Mouse (Mus musculus): ENCODE measurements around the gene Glb1l2. TPM values are rescaled to one million over a fixed set of nuclear protein-coding genes. Genes with fewer than 3 reads are reported as not detected.

Glb1l2 gene
- polyA plus RNA-seq, 1 experiment: 0.44 TPM

DNA sequence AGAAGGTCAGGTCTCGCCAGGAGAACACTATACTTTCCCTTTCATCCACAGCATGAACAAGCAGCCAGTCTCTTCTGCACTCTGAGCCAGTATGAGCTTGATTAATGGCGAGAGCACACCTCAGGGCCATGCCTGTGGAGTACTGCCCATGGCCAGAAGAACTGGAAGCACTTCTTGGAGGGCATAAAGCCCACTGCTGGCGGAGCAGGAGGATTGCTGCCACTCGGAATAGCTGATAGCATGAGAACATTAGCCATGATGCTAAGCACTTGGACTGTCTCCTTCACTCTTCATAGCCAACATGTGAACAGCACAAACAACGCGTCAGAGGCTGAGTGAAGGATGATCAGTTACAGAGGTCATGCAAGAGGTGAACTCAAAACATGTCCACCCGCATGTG lies 27.8 kb downstream of the Glb1l2 start:
- H3K4me1 ChIP-seq (ENCODE audit: control insufficient read depth, insufficient read depth, low read length): no peaks in the 10 kb centered on the region
- no peak for TF ChIP-seq CTCF (IDR thresholded peaks at IDR 0.05; ENCODE audit: extremely low read depth, insufficient read depth, low read length)
- TF ChIP-seq POLR2A (IDR thresholded peaks at IDR 0.05; ENCODE audit: extremely low read depth, insufficient read depth, low read length): no peak
- H3K27ac ChIP-seq (ENCODE audit: insufficient read depth, low read length): no peak overlapping the region
- H3K4me3 ChIP-seq (ENCODE audit: insufficient read depth, low read length): no peak overlapping the region

DNA sequence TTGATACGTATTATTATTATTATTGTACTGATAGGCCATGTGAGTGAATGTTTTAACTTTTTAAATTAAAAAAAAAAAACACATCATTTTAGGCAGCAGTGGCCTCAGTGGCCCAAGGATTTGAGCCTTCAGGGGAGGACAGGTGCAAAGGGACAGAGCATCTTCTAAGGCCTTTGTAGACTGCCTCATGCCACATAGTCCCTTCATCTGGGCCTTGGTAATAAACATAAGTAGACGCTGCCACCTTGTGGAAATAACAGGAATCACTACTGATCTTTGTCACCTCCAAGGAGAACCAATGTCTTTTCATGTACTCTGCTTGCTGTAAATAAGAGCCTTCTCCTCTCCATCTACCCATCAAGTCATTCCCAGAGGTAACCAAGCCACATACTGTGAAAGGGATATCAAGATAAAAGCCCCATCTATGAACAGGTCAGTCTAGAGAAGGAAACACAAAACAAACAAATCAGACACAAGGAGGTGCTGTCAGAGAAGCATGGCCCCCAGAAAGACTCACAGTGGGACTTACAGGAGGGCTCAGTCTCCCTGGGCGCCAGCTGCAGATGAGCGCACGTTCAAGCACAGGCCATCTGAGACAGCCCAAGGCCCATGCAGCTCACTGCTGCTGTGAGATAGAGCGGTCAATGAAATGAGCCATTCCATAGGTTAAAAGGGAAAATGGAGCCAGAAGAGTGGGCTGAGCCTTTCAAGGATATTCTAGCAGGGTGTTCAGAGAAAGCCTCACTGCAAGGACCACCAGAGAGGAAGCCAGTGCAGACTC lies 30.0 kb downstream of the Glb1l2 start:
- Histone ChIP-seq H3K27ac (ENCODE audit: insufficient read depth, low read length) (no peak overlapping the region), H3K4me1 (ENCODE audit: control insufficient read depth, insufficient read depth, low read length) (no peaks in the 10 kb centered on the region), H3K4me3 (ENCODE audit: insufficient read depth, low read length) (no peak overlapping the region)
- TF ChIP-seq CTCF (IDR thresholded peaks at IDR 0.05; ENCODE audit: extremely low read depth, insufficient read depth, low read length) (peak; percentile 74), POLR2A (IDR thresholded peaks at IDR 0.05; ENCODE audit: extremely low read depth, insufficient read depth, low read length) (no peak)

- H3K4me3 ChIP-seq (ENCODE audit: insufficient read depth, low read length): no peak overlapping the region
- no peak overlapping the region for H3K27ac ChIP-seq (ENCODE audit: insufficient read depth, low read length)
- TF ChIP-seq CTCF (IDR thresholded peaks at IDR 0.05; ENCODE audit: extremely low read depth, insufficient read depth, low read length): no peak
- TF ChIP-seq POLR2A (IDR thresholded peaks at IDR 0.05; ENCODE audit: extremely low read depth, insufficient read depth, low read length): no peak
- H3K4me1 ChIP-seq (ENCODE audit: control insufficient read depth, insufficient read depth, low read length): no peaks in the 10 kb centered on the region
Observed at GRCm38 (mm10) chr9:26775700-26776099, 30.6 kb downstream of the Glb1l2 start.

DNA sequence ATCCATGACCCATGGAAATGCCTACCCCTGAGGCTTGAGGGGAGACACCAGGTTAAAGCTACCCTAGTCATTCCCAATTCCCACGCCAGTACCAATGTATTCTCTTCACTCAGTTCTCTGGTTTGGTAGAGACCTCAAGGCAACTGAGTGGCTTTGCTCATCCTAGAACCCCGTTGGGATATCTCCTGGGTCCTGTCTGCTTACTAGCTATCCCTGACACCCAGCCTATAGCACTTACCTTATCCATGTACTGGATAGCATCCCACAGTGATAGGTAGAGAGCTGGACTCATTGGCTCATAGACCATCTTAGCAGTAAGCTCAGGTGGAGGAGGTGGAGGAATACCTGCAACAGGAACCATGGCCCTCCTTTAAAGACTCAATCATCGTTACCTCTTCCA lies 38.1 kb downstream of the Glb1l2 start:
- Histone ChIP-seq H3K27ac (ENCODE audit: insufficient read depth, low read length) (no peak overlapping the region), H3K4me1 (ENCODE audit: control insufficient read depth, insufficient read depth, low read length) (no peaks in the 10 kb centered on the region), H3K4me3 (ENCODE audit: insufficient read depth, low read length) (no peak overlapping the region)
- no peak for TF ChIP-seq CTCF (IDR thresholded peaks at IDR 0.05; ENCODE audit: extremely low read depth, insufficient read depth, low read length)
- TF ChIP-seq POLR2A (IDR thresholded peaks at IDR 0.05; ENCODE audit: extremely low read depth, insufficient read depth, low read length): no peak

DNA sequence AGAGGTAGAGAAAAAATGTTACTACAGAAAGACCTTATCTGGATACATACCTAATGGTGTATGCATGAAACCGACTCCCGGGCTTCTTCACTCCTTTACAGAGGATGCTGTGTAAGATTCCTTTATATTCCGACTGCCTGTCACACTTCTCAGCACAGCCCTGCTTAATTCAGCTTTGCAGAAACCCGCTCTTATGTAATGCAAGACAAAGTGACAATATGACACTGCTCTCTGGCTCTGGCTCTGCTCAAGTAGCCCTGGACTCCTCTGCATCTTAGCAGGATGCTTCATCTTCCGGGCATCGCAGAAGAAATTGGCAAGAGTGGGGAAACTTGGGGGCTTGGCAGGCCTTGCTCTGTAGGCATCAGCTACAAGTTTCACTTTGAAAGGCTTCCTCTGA lies 43.8 kb downstream of the Glb1l2 start:
- no peaks in the 10 kb centered on the region for H3K4me1 ChIP-seq (ENCODE audit: control insufficient read depth, insufficient read depth, low read length)
- H3K4me3 ChIP-seq (ENCODE audit: insufficient read depth, low read length): no peak overlapping the region
- TF ChIP-seq CTCF (IDR thresholded peaks at IDR 0.05; ENCODE audit: extremely low read depth, insufficient read depth, low read length) (no peak), POLR2A (IDR thresholded peaks at IDR 0.05; ENCODE audit: extremely low read depth, insufficient read depth, low read length) (no peak)
- H3K27ac ChIP-seq (ENCODE audit: insufficient read depth, low read length): no peak overlapping the region

- Histone ChIP-seq H3K27ac (ENCODE audit: insufficient read depth, low read length) (no peak overlapping the region), H3K4me1 (ENCODE audit: control insufficient read depth, insufficient read depth, low read length) (no peaks in the 10 kb centered on the region), H3K4me3 (ENCODE audit: insufficient read depth, low read length) (no peak overlapping the region)
- TF ChIP-seq POLR2A (IDR thresholded peaks at IDR 0.05; ENCODE audit: extremely low read depth, insufficient read depth, low read length) (no peak), CTCF (IDR thresholded peaks at IDR 0.05; ENCODE audit: extremely low read depth, insufficient read depth, low read length) (no peak)
Observed at GRCm38 (mm10) chr9:26760576-26760975, 45.7 kb downstream of the Glb1l2 start.

- H3K4me3 ChIP-seq (ENCODE audit: insufficient read depth, low read length): no peak overlapping the region
- no peaks in the 10 kb centered on the region for H3K4me1 ChIP-seq (ENCODE audit: control insufficient read depth, insufficient read depth, low read length)
- TF ChIP-seq POLR2A (IDR thresholded peaks at IDR 0.05; ENCODE audit: extremely low read depth, insufficient read depth, low read length): no peak
- TF ChIP-seq CTCF (IDR thresholded peaks at IDR 0.05; ENCODE audit: extremely low read depth, insufficient read depth, low read length): peak; percentile 57
- H3K27ac ChIP-seq (ENCODE audit: insufficient read depth, low read length): no peak overlapping the region
Observed at GRCm38 (mm10) chr9:26760081-26760480, 46.2 kb downstream of the Glb1l2 start.

DNA sequence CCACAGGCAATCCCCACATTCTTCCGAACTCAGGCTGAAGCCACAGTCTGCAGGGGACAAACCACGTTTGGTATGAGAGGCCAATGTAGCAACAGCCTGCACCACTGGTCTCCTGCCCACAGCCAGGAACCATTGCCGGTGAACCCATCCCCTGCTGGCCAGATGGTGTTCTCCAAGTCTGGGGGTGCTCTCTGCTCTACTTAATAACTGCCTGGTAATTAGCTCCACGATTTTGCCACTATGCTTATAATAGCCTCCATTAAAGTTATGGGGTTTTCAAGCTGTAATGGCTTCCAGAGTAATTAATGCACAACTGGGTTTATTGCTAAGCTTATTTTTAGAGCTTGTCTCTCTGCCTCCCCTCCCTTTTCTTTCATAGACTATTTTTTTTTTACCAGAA lies 57.4 kb downstream of the Glb1l2 start:
- Histone ChIP-seq H3K4me1 (ENCODE audit: control insufficient read depth, insufficient read depth, low read length) (peaks cover 1% of the 10 kb centered on the region), H3K4me3 (ENCODE audit: insufficient read depth, low read length) (no peak overlapping the region), H3K27ac (ENCODE audit: insufficient read depth, low read length) (no peak overlapping the region)
- TF ChIP-seq CTCF (IDR thresholded peaks at IDR 0.05; ENCODE audit: extremely low read depth, insufficient read depth, low read length): no peak
- no peak for TF ChIP-seq POLR2A (IDR thresholded peaks at IDR 0.05; ENCODE audit: extremely low read depth, insufficient read depth, low read length)

- Histone ChIP-seq H3K27ac (ENCODE audit: insufficient read depth, low read length) (no peak overlapping the region), H3K4me1 (ENCODE audit: control insufficient read depth, insufficient read depth, low read length) (peaks cover 5% of the 10 kb centered on the region), H3K4me3 (ENCODE audit: insufficient read depth, low read length) (no peak overlapping the region)
- TF ChIP-seq CTCF (IDR thresholded peaks at IDR 0.05; ENCODE audit: extremely low read depth, insufficient read depth, low read length) (no peak), POLR2A (IDR thresholded peaks at IDR 0.05; ENCODE audit: extremely low read depth, insufficient read depth, low read length) (no peak)
Observed at GRCm38 (mm10) chr9:26747121-26747520, 59.1 kb downstream of the Glb1l2 start.

GRCm38 (mm10) chr9:26742817-26743216 lies 63.5 kb downstream of the Glb1l2 start:
- TF ChIP-seq POLR2A (IDR thresholded peaks at IDR 0.05; ENCODE audit: extremely low read depth, insufficient read depth, low read length) (no peak), CTCF (IDR thresholded peaks at IDR 0.05; ENCODE audit: extremely low read depth, insufficient read depth, low read length) (no peak)
- 0 out of 2 replicates have a peak overlapping the region, but pooled peaks have one; percentile 2 for H3K27ac ChIP-seq (ENCODE audit: insufficient read depth, low read length)
- H3K4me3 ChIP-seq (ENCODE audit: insufficient read depth, low read length): no peak overlapping the region
- peaks cover 9% of the 10 kb centered on the region for H3K4me1 ChIP-seq (ENCODE audit: control insufficient read depth, insufficient read depth, low read length)

All from cortical plate, adult 2 months (tissue).